Mouse (Mus musculus): Measurements from ENCODE around the gene Ptchd4. TPM values are rescaled to one million over a fixed set of nuclear protein-coding genes. Genes with fewer than 3 reads are reported as not detected.

Gene Ptchd4
- not detected in 2 replicates for total RNA-seq (2012; rRNA removed)
- not detected for polyA plus RNA-seq (2012; ENCODE audit: insufficient read depth in 1 of 2, insufficient read length in 2 of 2, low read depth in 1 of 2, low replicate concordance in 2 of 2, missing spikeins in 1 of 2)

- no peak for DNase-seq (ENCODE audit: low read depth, low spot score)
- Histone ChIP-seq H3K9ac (ENCODE audit: control insufficient read depth, low read depth, low read length, poor library complexity, severe bottlenecking) (no peak within 1 kb of the TSS), H3K79me2 (ENCODE audit: control insufficient read depth, insufficient read depth, low read length, poor library complexity) (no peaks in the 10 kb centered on the region), H3K4me3 (ENCODE audit: control insufficient read depth in 1 of 2, insufficient read depth in 1 of 2, low read depth in 2 of 2, low read length in 2 of 2) (no peak within 1 kb of the TSS), H3K9me3 (replicated peaks; ENCODE audit: insufficient read depth, low read length) (no peaks in the 10 kb centered on the region), H3K36me3 (ENCODE audit: control insufficient read depth in 1 of 2, insufficient read depth in 2 of 2, low read length in 2 of 2) (no peaks in the 10 kb centered on the region), H3K27me3 (ENCODE audit: control insufficient read depth in 1 of 2, insufficient read depth in 2 of 2, low read length in 2 of 2) (no peaks in the 10 kb centered on the region), H3K4me1 (ENCODE audit: control insufficient read depth in 1 of 2, insufficient read depth in 2 of 2, low read length in 2 of 2) (no peaks in the 10 kb centered on the region), H3K27ac (ENCODE audit: control insufficient read depth, low read depth, low read length) (no peak within 1 kb of the TSS)
- TF ChIP-seq POLR2AphosphoS2 (IDR thresholded peaks at IDR 0.05; ENCODE audit: low read length) = no peak
- TF ChIP-seq MXI1 (IDR thresholded peaks at IDR 0.05; ENCODE audit: low read depth, low read length) = no peak
- no peak for TF ChIP-seq KAT2A (conservative IDR thresholded peaks at IDR 0.05; ENCODE audit: low read depth, low read length)
- TF ChIP-seq EP300 (IDR thresholded peaks at IDR 0.05; ENCODE audit: low read depth in 1 of 2, low read length in 2 of 2) = no peak
These were observed at the start of gene Ptchd4 for GRCm38 (mm10) chr17:42315669-42316611. Gene Ptchd4 (plus strand): TSS chr17:42315947.

GRCm38 (mm10) chr17:42276861-42277260, 38.9 kb upstream of the Ptchd4 start:
- TF ChIP-seq MEF2A (IDR thresholded peaks at IDR 0.05; ENCODE audit: extremely low read depth, insufficient replicate concordance, low read depth, low read length, poor library complexity, severe bottlenecking) = no peak
- no peak for TF ChIP-seq RAD21 (IDR thresholded peaks at IDR 0.05; ENCODE audit: low read depth, low read length)
- no peak for TF ChIP-seq TCF12 (IDR thresholded peaks at IDR 0.05; ENCODE audit: low read depth, low read length)
- no peak for TF ChIP-seq NRF1 (IDR thresholded peaks at IDR 0.05; ENCODE audit: insufficient read depth, low read depth, low read length, poor library complexity, severe bottlenecking)
- Histone ChIP-seq H3K4me3 (ENCODE audit: control insufficient read depth in 1 of 2, insufficient read depth in 1 of 2, low read depth in 2 of 2, low read length in 2 of 2) (no peak overlapping the region), H3K36me3 (ENCODE audit: control insufficient read depth in 1 of 2, insufficient read depth in 2 of 2, low read length in 2 of 2) (no peaks in the 10 kb centered on the region), H3K27me3 (ENCODE audit: control insufficient read depth in 1 of 2, insufficient read depth in 2 of 2, low read length in 2 of 2) (no peaks in the 10 kb centered on the region), H3K4me1 (ENCODE audit: control insufficient read depth in 1 of 2, insufficient read depth in 2 of 2, low read length in 2 of 2) (no peaks in the 10 kb centered on the region), H3K9me3 (replicated peaks; ENCODE audit: insufficient read depth, low read length) (no peaks in the 10 kb centered on the region), H3K9ac (ENCODE audit: control insufficient read depth, low read depth, low read length, poor library complexity, severe bottlenecking) (no peak overlapping the region), H3K79me2 (ENCODE audit: control insufficient read depth, insufficient read depth, low read length, poor library complexity) (no peaks in the 10 kb centered on the region), H3K27ac (ENCODE audit: control insufficient read depth, low read depth, low read length) (no peak overlapping the region)
- DNase-seq (ENCODE audit: low read depth, low spot score) = no peak

- TF ChIP-seq USF2 (IDR thresholded peaks at IDR 0.05; ENCODE audit: borderline replicate concordance in 1 of 2, insufficient read depth in 1 of 2, low read depth in 1 of 2, low read length in 2 of 2) = no peak
- TF ChIP-seq TCF12 (IDR thresholded peaks at IDR 0.05; ENCODE audit: low read depth, low read length) = no peak
- no peak for TF ChIP-seq TBP (IDR thresholded peaks at IDR 0.05; ENCODE audit: low read depth, low read length)
- TF ChIP-seq CHD1 (IDR thresholded peaks at IDR 0.05; ENCODE audit: low read depth, low read length) = no peak
- TF ChIP-seq KAT2A (conservative IDR thresholded peaks at IDR 0.05; ENCODE audit: low read depth, low read length) = no peak
- TF ChIP-seq RAD21 (IDR thresholded peaks at IDR 0.05; ENCODE audit: low read depth, low read length) = no peak
- no peak for TF ChIP-seq GABPA (IDR thresholded peaks at IDR 0.05; ENCODE audit: low read depth, low read length)
- no peak for TF ChIP-seq TAL1 (IDR thresholded peaks at IDR 0.05; ENCODE audit: low read length)
- TF ChIP-seq UBTF (IDR thresholded peaks at IDR 0.05; ENCODE audit: borderline replicate concordance, insufficient read depth, low read depth, low read length) = no peak
- TF ChIP-seq ZMIZ1 (IDR thresholded peaks at IDR 0.05; ENCODE audit: low read depth, low read length) = no peak
- no peak for TF ChIP-seq NRF1 (IDR thresholded peaks at IDR 0.05; ENCODE audit: insufficient read depth, low read depth, low read length, poor library complexity, severe bottlenecking)
- TF ChIP-seq MXI1 (IDR thresholded peaks at IDR 0.05; ENCODE audit: low read depth, low read length) = no peak
- no peak for TF ChIP-seq POLR2AphosphoS5 (IDR thresholded peaks at IDR 0.05; ENCODE audit: borderline replicate concordance, low read depth, low read length)
- no peak for TF ChIP-seq POLR2A (IDR thresholded peaks at IDR 0.05; ENCODE audit: control insufficient read depth in 1 of 2, insufficient read depth in 1 of 2, low read depth in 1 of 2, low read length in 2 of 2, poor library complexity in 1 of 2)
- TF ChIP-seq ZC3H11A (IDR thresholded peaks at IDR 0.05; ENCODE audit: low read depth, low read length) = no peak
- no peak for TF ChIP-seq MYC (IDR thresholded peaks at IDR 0.05; ENCODE audit: low read depth, low read length)
- TF ChIP-seq MAX (IDR thresholded peaks at IDR 0.05; ENCODE audit: low read length) = no peak
- no peak for TF ChIP-seq JUND (IDR thresholded peaks at IDR 0.05; ENCODE audit: low read depth, low read length)
- TF ChIP-seq POLR2AphosphoS2 (IDR thresholded peaks at IDR 0.05; ENCODE audit: low read length) = no peak
- DNase-seq (ENCODE audit: low read depth, low spot score) = no peak
- Histone ChIP-seq H3K27me3 (ENCODE audit: control insufficient read depth in 1 of 2, insufficient read depth in 2 of 2, low read length in 2 of 2) (no peaks in the 10 kb centered on the region), H3K4me1 (ENCODE audit: control insufficient read depth in 1 of 2, insufficient read depth in 2 of 2, low read length in 2 of 2) (no peaks in the 10 kb centered on the region), H3K79me2 (ENCODE audit: control insufficient read depth, insufficient read depth, low read length, poor library complexity) (no peaks in the 10 kb centered on the region), H3K9ac (ENCODE audit: control insufficient read depth, low read depth, low read length, poor library complexity, severe bottlenecking) (no peak overlapping the region), H3K27ac (ENCODE audit: control insufficient read depth, low read depth, low read length) (no peak overlapping the region), H3K36me3 (ENCODE audit: control insufficient read depth in 1 of 2, insufficient read depth in 2 of 2, low read length in 2 of 2) (no peaks in the 10 kb centered on the region), H3K4me3 (ENCODE audit: control insufficient read depth in 1 of 2, insufficient read depth in 1 of 2, low read depth in 2 of 2, low read length in 2 of 2) (no peak overlapping the region), H3K9me3 (replicated peaks; ENCODE audit: insufficient read depth, low read length) (no peaks in the 10 kb centered on the region)
These were observed 31.4 kb upstream of the Ptchd4 start for GRCm38 (mm10) chr17:42284391-42284790.
